Mouse (Mus musculus) kidney, adult 9 months (tissue): ENCODE results near the gene Dgkg.

ENCODE experiments used
- DNase-seq: peaks from one replicate; pipeline ENCODE4 v3.0.0; 2022

The Dgkg gene

DNA sequence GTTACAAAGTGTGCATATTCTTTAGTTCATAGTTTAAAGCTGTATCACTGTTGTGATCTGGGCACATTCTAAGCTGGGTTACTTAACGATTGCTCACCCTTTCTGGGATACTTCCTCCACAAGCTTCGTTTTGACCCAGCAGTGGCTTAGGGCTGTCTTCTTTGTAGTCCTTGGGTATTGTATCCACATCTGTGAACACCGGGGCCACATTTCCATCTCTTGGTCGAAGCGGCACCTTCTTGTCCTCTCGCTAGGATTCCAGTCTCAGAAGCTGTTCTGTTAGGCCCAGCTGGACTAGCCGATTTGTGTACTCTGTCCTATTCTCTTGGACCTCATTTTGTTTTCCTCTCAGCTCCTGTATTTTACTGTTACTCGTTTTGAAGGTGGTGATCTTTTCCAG is 13.6 kb downstream of the Dgkg start:
- DNase-seq: no peak

GRCm38 (mm10) chr16:22642953-22643352 is 14.1 kb downstream of the Dgkg start:
- DNase-seq: no peak

GRCm38 (mm10) chr16:22642054-22642453 is 15.0 kb downstream of the Dgkg start:
- DNase-seq: no peak

- DNase-seq: no peak
Observed at GRCm38 (mm10) chr16:22641588-22641987, 15.4 kb downstream of the Dgkg start.

DNA sequence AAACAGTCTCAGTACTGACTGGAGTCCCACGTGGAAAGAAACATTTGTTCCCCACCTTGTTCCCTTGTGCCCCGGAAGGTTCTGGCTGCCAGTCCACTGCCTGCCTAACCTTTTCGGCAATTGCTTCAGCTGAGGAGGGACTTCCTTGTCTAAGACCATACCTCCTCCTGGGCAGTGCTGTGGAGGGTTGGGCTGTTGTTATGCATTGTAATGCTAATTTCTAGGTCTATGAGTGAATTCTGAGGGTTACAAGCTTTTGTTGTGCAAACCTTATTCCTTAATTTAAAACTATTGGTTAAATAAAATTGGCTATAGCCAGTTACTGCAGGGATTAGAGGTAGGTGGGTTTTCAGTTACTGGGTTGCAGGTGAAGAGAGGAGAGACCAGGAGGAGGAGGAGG is 19.7 kb downstream of the Dgkg start:
- no peak for DNase-seq

DNA sequence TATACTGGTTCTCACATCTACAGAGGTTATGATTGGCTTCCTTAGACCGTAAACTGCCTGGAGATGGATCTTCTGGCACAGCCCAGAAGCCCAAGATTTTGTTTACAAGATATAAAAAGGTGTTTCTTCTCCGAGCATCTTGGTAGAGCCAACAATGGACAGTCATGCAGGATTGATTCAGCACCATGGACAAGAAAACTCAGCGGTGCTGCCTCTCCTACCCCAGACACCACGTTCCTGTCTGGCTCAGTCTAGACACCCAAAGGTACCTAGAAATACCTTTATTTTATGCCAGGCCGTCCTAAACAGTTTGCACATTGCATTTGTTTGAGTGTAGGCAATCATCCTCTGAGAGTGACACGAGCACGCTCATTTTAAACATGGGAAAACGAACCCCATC is 21.3 kb downstream of the Dgkg start:
- DNase-seq: no peak

DNA sequence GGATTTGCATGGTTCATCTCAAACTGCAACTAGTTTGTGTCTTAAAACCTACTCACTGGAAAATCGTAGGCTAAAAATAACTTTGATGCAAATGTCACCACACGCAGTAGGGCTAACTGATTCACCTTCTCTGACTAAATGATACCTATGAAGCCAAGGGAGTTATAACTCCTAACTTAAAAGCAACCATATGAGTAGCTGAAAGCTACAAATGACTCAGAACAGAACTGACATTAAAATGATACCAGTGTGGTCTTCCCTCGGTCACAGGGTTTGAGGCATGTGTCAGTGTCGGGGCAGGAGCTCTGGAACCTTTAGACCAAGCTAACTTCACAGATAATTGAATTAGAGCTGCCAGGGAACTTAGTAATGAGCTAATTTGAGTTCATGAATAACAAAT is 24.0 kb downstream of the Dgkg start:
- DNase-seq: no peak

- DNase-seq: no peak
Observed at GRCm38 (mm10) chr16:22630351-22630750, 26.7 kb downstream of the Dgkg start.

GRCm38 (mm10) chr16:22629900-22630299 is 27.1 kb downstream of the Dgkg start:
- DNase-seq: no peak

DNA sequence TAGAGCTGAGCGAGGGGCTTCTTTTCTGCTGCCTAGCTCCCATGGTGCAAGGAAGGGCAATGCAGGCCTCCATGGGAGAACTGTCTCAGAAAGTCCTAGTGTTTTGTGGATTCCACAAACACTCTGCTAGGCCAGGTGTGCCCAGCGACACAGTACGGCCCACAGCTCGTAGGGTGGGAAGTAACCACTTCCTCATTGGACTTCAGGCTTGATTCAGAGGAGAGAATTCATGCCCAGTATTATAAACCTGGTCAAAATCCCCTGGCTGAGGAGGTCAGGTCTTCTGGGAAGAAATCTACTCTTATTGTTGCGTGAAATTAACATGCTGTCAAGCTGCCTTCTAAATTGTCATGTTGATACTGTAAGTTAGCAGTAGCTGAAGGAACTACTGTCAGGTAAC is 31.0 kb downstream of the Dgkg start:
- no peak for DNase-seq

DNA sequence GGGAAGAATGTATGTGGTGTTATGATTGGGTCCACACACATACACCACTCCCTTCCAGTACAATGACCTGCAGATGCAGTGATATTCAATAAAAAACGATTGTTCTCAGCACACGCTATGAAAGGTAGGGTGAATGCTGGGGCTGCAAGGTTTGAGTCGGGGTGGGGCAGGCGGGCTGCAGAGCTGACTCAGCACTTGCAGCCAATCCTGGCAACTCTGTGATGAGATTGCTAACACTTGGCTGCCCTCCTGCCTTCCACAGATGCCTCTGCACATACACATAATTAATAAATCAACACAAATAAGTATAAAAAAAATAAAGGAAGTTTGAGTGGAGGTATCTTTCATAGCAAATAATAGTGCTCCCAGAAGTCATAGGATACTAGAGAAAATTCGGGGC is 31.6 kb downstream of the Dgkg start:
- DNase-seq: no peak

- peak; percentile 91 for DNase-seq
Observed at GRCm38 (mm10) chr16:22622286-22622685, 34.7 kb downstream of the Dgkg start.

GRCm38 (mm10) chr16:22621299-22621920 is 35.6 kb downstream of the Dgkg start:
- DNase-seq: peak; percentile 38

GRCm38 (mm10) chr16:22618424-22619056 is 38.5 kb downstream of the Dgkg start:
- DNase-seq: no peak

DNA sequence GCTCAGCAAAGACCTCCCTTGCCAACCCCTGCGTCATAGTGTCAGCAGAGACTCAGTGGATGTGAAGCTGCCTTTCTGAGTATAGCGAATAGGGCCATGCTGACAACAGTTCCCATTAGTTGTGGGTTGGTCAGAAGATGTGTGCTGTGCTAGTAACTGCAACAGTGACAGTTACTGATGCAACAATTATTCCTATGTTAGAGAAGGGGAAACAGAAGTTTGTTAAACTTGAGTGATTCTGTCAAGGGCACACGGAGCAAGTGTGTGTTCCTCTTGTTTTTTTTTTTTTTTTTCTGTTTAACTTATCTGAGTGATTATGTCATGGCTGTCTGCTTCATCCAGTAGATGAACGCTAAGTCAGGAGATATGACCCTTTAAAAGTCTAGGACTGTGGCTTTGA is 41.2 kb downstream of the Dgkg start:
- DNase-seq: no peak

DNA sequence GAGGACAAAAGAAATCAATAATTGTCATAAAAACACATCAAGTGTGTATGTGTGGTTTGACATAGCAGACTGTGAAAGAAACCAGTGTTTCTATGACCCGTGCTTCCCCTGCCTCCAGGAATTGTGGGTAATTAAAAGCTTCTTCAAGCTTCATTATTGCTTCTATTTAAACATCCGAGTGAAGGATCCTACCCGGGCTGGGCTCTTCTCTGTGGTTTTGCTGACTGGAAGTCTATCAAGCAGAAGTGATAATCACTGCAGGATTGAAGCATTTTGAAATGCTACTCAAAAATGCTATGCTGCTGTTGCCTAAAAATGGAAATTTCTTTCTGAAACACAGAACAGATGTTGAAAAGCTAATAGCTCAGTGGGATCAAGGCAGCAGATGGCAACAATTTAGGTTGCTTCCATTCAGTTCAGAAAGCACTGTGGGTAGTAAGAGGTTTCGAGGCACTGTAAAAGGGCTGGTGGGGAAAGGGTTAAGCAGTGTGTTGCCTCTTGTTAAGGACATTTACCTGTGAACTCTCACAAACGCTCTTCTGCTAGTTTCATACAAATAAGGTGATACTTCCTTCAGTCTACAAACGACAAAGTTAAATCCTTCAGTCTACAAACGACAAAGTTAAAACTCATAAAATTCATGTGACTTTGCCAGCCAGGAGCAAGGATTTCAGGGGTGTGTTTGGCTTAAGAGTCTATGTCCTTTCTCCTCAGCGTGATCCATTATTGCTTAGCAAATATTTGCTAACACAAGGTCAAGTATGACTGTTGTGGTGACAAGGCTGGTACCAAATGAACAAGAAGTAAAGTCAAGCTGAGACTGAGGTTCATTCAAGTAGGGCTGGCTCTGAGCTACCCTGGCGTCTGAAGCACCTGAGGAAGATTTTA is 43.6 kb downstream of the Dgkg start:
- DNase-seq: no peak

DNA sequence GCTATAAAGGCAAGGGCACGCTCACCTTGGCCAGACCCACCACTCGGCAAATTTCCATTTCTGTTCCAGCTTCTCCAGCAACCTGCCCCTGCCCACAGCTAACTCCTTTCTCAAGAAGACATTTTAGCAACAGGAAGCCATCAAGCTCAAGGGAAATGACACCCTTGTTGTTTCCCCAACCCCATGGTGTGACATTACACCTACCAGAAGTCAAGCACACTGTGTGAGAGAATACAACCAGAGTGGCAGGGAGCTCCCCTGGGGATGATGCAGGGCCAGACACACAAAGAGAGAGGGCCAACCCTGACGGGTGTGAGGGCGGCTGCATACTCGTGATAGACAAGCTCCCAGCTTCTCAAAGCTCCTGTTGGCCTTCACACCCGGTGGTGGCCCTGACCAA is 49.0 kb downstream of the Dgkg start:
- DNase-seq: no peak

- DNase-seq: no peak
Observed at GRCm38 (mm10) chr16:22606989-22607388, 50.0 kb downstream of the Dgkg start.

DNA sequence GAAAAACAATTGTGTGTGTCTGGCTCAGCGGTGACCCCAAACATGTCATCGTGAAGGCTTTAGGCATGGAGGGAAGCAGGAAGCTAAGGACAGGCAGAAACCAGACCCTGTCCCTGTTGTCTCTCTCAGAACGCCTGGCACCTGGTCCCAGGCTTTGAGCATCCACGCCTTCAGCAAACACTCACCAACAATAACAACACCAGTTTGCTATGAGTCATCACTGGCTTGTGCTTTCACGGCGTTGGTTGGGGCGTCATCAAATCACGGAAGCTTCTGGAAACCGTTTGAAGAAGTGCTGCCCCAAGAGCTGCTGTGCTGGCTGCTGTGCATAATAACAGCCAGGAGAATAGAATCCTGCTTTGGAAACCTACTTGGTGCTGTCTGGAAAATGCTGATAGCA is 54.6 kb downstream of the Dgkg start:
- no peak for DNase-seq

- no peak for DNase-seq
Observed at GRCm38 (mm10) chr16:22601756-22602155, 55.3 kb downstream of the Dgkg start.

DNA sequence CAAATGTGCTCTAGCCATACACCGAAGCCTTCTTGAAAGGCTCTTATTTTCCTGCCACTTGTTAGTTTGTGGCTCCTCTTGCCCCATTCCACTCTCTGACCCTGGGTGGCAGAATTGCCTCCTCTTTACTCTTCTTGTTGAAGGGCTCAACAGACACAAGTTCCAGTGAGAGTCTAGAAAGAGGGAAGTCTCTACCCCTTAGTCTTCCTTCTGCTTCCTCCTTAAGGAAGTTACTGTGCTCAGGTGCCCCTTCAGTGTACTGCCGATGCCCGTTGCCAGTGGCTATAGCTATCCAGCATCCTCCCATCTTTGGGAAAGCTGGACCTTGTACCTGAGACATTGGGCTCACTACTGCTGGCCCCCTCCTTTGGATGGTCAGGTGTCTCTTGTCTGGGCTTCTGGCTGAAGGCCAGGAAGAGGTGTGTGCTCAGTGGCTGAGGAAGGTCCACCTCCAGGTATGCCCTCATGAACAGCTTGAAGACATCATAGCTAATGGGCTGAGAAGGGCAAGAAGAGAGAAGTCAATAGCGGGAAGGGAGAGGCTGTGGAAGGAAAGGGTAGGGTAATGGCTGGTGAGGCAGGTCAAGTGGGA is 56.8 kb downstream of the Dgkg start:
- DNase-seq: peak; percentile 51

DNA sequence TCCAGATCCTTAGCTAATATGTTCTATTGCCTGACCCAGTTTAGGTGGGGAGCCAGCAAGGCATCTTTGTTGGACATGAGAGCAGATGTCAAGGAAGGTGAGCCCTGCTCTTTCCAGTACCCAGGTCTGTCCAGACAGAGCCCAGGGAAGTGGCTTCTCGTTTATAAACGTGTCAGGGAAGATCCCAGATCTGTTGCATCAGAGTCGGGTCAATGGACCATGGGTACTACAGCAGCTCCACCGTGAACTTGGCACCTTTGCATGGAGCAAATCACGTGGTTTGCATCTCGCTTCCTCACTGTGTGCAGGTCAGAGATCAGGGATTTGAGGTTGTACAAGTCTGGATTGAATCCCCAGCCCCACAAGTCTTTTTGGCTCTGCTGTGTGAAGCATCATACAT is 58.3 kb downstream of the Dgkg start:
- peak; percentile 86 for DNase-seq

DNA sequence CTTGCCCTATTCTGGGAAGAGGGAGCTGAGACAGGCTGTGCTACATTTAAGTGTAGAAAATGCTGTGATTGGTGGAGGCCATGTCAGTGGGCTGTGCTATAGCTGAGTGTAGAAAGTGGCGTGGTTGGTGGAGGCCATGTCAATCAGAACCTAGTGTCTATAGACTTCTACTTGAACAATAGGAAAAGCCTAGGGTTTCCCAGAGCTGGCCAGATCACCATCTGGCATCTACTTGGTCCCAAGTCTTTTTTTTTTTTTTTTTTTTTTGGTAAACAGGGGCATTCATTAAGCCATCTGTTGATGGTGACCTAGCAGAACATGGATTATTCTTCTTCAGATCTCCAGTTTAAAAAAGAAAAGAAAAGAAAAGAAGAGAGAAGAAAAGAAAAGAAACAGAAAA is 60.6 kb downstream of the Dgkg start:
- DNase-seq: no peak

GRCm38 (mm10) chr16:22593907-22594306 is 63.1 kb downstream of the Dgkg start:
- peak; percentile 23 for DNase-seq
